Mouse (Mus musculus): ENCODE measurements around the gene Blvrb.

- TF ChIP-seq CTCF (IDR thresholded peaks at IDR 0.05; ENCODE audit: control insufficient read depth, insufficient read depth, insufficient read length): peak; percentile 17
- no peak for TF ChIP-seq FOSL1 (IDR thresholded peaks at IDR 0.05; ENCODE audit: insufficient read depth, low read length, poor library complexity, severe bottlenecking)
- no peak for TF ChIP-seq USF1 (IDR thresholded peaks at IDR 0.05; ENCODE audit: low read depth)
- TF ChIP-seq MAX (IDR thresholded peaks at IDR 0.05): peak; percentile 54
- no peak for TF ChIP-seq MYOG (IDR thresholded peaks at IDR 0.05; ENCODE audit: control insufficient read depth, extremely low read depth, insufficient read length)
Measured at GRCm38 (mm10) chr7:27486770-27487697, 39.3 kb downstream of the Blvrb start, which contains the start of gene Sertad1.

Measured in C2C12 (cell line).